Mouse (Mus musculus): ENCODE data around the gene Hspb11. TPM values are rescaled to one million over a fixed set of nuclear protein-coding genes. Genes with fewer than 3 reads are reported as not detected.

Gene Hspb11
- polyA plus RNA-seq, 1 experiment from 2014 or later = 40.2 TPM

DNA sequence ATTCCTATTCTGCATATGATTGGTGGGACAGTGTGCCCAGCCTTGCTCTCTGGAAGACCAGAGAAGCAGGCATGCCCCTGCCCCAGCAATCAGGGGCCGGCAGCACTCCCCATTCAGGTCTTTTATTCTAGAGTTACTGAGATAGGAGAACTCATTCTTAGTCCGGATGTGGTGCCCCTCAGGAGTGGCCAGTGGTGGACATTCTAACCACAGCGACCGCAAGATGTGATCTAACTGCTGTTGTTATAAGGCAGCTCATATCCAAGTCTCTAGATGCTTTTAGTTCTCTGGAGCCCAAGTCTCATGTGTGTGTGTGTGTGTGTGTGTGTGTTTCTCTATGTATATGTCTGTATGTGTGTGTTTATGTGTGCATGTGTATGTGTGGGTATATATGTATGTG lies 47.0 kb downstream of the Hspb11 start:
- Histone ChIP-seq H3K4me2 (no peak overlapping the region), H3K4me3 (no peak overlapping the region), H3K27me3 (no peaks in the 10 kb centered on the region), H3K27ac (no peak overlapping the region), H3K9me3 (no peaks in the 10 kb centered on the region), H3K36me3 (no peaks in the 10 kb centered on the region), H3K4me1 (0 out of 2 replicates have a peak, but pooled peaks cover 4% of the 10 kb centered on the region), H3K9ac (no peak overlapping the region)
- no peak for ATAC-seq (ENCODE audit: insufficient number of reproducible peaks, low FRiP score, low TSS enrichment, low read depth)
- 81% methylated on average over 4 of the region's 4 CpGs for WGBS

DNA sequence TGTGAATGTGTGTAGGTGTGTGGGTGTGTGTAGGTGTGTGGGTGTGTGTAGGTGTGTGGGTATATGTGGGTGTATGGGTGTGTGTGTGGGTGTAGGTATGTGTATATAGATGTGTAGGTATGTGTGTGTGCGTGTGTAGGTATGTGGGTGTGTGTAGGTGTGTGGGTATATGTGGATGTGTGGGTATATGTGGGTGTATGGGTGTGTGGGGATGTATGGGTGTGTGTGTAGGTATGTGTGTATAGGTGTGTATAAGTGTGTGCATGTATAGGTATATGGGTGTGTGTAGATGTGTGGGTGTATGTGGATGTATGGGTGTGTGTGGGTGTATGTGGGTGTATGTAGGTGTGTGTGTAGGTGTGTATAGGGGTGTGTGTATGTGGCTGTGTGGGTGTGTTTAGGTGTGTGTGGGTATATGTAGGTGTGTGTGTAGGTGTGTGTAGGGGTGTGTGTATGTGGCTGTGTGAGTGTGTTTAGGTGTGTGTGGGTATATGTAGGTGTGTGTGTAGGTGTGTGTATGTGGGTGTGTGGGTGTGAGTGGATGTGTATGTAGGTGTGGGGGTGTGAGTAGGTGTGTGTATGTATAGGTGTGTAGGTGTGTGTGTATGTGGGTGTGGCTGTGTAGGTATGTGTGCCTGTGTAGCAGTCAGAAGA lies 47.6 kb downstream of the Hspb11 start:
- WGBS = 94% methylated on average over 1 of the region's 1 CpGs
- ATAC-seq (ENCODE audit: insufficient number of reproducible peaks, low FRiP score, low TSS enrichment, low read depth) = no peak; the same call in 1 of the 2 replicates
- Histone ChIP-seq H3K9me3 (no peaks in the 10 kb centered on the region), H3K36me3 (no peaks in the 10 kb centered on the region), H3K27me3 (no peaks in the 10 kb centered on the region), H3K4me2 (no peak overlapping the region), H3K4me3 (no peak overlapping the region), H3K9ac (no peak overlapping the region), H3K27ac (no peak overlapping the region), H3K4me1 (peaks cover 7% of the 10 kb centered on the region; the same call in 1 of the 2 replicates)

DNA sequence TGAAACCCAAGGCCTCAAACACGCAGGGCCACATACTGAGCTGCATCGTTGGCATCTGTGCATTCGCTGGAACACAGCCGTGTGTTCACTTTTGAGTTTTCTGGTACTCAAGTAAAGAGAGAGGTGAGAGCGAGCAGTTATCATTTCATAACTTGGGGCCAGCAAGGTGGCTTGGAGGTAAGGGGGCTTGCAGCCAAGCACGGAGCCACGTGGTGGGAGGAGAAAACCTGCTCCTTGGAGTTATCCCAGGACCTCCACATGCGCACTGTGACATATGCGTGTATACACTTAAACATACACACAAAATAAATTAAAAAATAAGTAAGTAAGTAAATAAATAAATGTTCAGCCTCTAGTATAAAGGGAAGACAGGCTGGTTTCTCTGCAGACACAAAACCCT lies 48.8 kb downstream of the Hspb11 start:
- Histone ChIP-seq H3K4me3 (no peak overlapping the region), H3K27me3 (no peaks in the 10 kb centered on the region), H3K9ac (no peak overlapping the region), H3K27ac (no peak overlapping the region), H3K36me3 (no peaks in the 10 kb centered on the region), H3K9me3 (no peaks in the 10 kb centered on the region), H3K4me2 (no peak overlapping the region), H3K4me1 (peaks cover 12% of the 10 kb centered on the region)
- ATAC-seq (ENCODE audit: insufficient number of reproducible peaks, low FRiP score, low TSS enrichment, low read depth) = no peak
- WGBS = 84% methylated on average over 9 of the region's 9 CpGs

DNA sequence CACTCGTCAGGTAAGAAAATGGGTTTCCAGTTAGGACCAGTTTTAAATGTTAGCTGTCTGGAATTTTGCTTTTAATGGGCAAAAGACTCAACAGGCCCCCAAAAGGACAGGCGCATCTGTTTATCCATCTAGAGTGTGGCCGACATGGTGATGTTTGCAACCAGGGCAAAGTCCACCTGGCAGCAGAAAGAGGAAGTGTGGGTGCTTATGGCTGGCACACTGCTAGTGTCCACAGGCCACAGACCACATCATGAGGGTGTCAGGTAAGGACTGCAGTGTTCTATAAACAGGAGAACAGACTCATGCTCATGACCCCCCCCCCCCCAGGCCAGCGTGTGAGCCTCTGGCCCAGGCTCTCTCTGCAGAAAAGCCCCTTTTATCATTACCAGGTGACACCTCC lies 49.4 kb downstream of the Hspb11 start:
- no peak for ATAC-seq (ENCODE audit: insufficient number of reproducible peaks, low FRiP score, low TSS enrichment, low read depth)
- 71% methylated on average over 4 of the region's 4 CpGs for WGBS
- Histone ChIP-seq H3K27me3 (no peaks in the 10 kb centered on the region), H3K4me2 (no peak overlapping the region), H3K9me3 (no peaks in the 10 kb centered on the region), H3K9ac (no peak overlapping the region), H3K27ac (no peak overlapping the region), H3K4me3 (no peak overlapping the region), H3K4me1 (peaks cover 12% of the 10 kb centered on the region), H3K36me3 (no peaks in the 10 kb centered on the region)

DNA sequence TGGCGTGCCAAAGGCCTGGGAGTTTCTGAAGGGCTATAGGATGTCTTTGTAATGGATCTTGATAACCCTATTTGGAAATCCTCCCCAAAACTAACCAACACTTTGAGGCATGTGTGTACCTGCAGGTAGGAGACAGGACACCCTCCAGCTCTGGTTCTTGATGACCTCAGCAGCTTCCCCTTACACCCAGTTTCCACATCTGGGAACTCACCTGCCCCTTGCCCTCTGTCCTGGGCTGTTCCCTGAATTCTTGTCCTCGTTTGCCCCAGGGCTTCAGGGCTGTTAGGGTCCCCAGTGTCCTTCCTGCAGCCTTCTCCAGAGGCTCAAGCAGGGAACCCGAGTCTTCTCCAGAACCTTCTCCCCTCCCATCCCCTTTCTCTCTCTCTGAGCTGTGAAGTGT lies 50.1 kb downstream of the Hspb11 start:
- Histone ChIP-seq H3K4me3 (no peak overlapping the region), H3K36me3 (no peaks in the 10 kb centered on the region), H3K4me2 (no peak overlapping the region), H3K9ac (no peak overlapping the region), H3K27me3 (no peaks in the 10 kb centered on the region), H3K9me3 (no peaks in the 10 kb centered on the region), H3K4me1 (peaks cover 12% of the 10 kb centered on the region), H3K27ac (no peak overlapping the region)
- WGBS = 48% methylated on average over 3 of the region's 3 CpGs
- ATAC-seq (ENCODE audit: insufficient number of reproducible peaks, low FRiP score, low TSS enrichment, low read depth) = no peak

DNA sequence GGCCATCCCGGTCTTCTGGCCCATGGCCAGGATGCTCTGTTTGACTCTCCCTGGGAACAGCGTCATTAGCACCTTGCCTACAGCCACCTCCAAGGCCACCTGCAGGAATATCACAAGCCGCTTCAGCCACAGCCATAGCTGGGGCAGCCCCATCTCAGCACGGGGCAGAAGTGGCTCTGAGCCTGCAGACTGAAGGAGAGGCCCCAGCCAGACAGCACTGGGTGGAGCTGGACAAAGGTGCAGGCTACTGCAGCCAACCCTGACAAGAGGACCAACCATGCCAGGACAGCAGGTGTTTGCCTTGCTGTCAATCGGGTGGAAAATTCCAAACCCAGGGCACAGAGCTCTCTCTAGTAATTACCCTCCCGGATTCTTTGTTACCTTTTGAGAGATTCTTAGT lies 53.6 kb downstream of the Hspb11 start, which contains the start of gene Dio1:
Gene Dio1 (minus strand): TSS at position 204 of the 400 bp plus-strand sequence.
- Histone ChIP-seq H3K36me3 (no peaks in the 10 kb centered on the region), H3K27me3 (no peaks in the 10 kb centered on the region), H3K9ac (no peak within 1 kb of the TSS), H3K4me2 (no peak within 1 kb of the TSS), H3K9me3 (no peaks in the 10 kb centered on the region), H3K27ac (no peak within 1 kb of the TSS), H3K4me3 (no peak within 1 kb of the TSS), H3K4me1 (peaks cover 8% of the 10 kb centered on the region)
- ATAC-seq (ENCODE audit: insufficient number of reproducible peaks, low FRiP score, low TSS enrichment, low read depth) = no peak
- 40% methylated on average over 6 of the region's 6 CpGs for WGBS

DNA sequence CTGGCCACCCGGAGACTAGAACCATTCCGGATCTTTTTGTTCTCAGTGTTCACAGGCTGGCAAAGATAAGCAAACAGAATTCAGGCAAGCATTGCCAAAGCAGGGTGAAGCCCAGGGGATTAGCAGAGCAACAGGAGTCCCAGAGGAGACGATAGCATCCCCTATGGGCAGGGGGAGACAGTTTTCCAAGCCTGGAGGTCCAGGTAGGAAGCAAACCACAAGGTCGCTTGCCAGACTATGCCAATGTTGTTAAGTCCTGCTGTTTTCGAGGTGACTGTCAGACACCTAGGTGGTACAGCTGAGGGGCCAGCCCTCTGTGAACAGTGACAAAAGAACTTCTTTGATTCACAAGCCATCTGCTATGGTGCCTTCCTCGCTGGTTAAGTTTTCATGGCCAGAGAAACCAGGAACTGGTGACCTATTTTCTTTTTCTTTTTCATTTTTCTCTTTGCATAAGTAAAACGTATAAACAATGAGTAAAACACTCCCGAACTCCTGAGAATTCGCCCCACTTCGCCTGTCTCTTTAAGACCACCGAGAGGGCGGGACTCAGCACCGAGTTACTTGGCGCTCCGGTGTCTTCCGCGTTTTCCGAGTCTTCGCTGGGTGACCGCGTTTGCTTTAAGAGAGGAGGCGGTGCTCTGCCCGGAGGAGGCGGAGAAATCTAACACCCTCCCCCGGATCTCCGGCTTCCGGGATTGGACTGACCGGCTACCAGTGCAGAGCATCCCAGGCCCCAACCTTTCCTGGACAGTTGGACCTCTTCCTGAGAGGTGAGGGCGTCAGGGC lies 60.5 kb downstream of the Hspb11 start, which contains the start of gene Yipf1:
Gene Yipf1 (plus strand): TSS at position 674 of the 789 bp plus-strand sequence.
- Histone ChIP-seq H3K36me3 (peaks cover 23% of the 10 kb centered on the region), H3K27ac (peak within 1 kb of the TSS; percentile 59), H3K4me3 (peak within 1 kb of the TSS; percentile 73), H3K4me2 (peak within 1 kb of the TSS; percentile 79), H3K4me1 (peaks cover 16% of the 10 kb centered on the region), H3K9ac (peak within 1 kb of the TSS; percentile 46), H3K9me3 (no peaks in the 10 kb centered on the region), H3K27me3 (no peaks in the 10 kb centered on the region)
- 1% methylated on average over 29 of the region's 29 CpGs for WGBS
- ATAC-seq (ENCODE audit: insufficient number of reproducible peaks, low FRiP score, low TSS enrichment, low read depth) = peak; percentile 85

DNA sequence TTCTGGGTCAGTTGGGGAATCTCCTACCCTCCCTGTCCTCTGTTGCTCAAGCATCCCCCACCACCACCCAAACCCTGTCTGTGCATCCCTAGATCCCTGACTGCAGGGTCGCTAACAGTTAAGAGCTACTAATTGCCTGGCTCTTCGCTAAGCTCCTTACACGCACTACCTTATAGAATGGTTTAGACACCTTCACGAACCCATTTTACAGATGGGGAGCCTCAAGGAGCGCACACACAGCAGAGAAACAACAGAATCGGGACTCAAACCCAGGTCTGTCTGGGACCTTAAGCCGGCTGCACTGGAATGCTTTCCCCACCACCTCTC lies 61.0 kb downstream of the Hspb11 start:
- WGBS = 5% methylated on average over 7 of the region's 7 CpGs
- H3K36me3 ChIP-seq = peaks cover 29% of the 10 kb centered on the region
- ATAC-seq (ENCODE audit: insufficient number of reproducible peaks, low FRiP score, low TSS enrichment, low read depth) = no peak

DNA sequence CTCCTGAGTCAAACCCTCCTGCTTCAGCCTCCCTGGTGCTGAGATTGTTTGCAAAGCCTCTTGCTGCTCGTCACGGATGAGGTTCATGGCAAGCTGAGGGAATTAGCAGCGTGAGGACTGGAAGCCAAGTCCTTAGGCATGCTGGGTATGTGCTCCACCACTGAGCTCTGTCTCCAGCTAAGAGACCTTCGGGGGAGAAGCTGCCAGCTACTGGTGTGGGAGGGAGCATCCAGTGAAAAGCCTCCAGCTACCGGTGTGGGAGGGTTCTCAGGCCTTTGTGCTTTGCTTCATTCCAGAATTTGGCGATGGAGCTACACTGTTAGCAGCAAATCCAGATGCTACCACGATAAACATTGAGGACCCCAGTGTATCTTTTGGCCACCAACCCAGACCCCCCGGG lies 65.3 kb downstream of the Hspb11 start:
- H3K4me2 ChIP-seq = no peak overlapping the region
- H3K4me3 ChIP-seq = no peak overlapping the region
- H3K4me1 ChIP-seq = peaks cover 14% of the 10 kb centered on the region
- WGBS = 74% methylated on average over 8 of the region's 8 CpGs
- H3K9ac ChIP-seq = no peak overlapping the region
- peaks cover 68% of the 10 kb centered on the region for H3K36me3 ChIP-seq
- no peak overlapping the region for H3K27ac ChIP-seq
- no peaks in the 10 kb centered on the region for H3K27me3 ChIP-seq
- no peaks in the 10 kb centered on the region for H3K9me3 ChIP-seq
- ATAC-seq (ENCODE audit: insufficient number of reproducible peaks, low FRiP score, low TSS enrichment, low read depth) = no peak

More for the DNA sequence above, 61.0 kb downstream of the Hspb11 start:
- Histone ChIP-seq H3K27ac (no peak overlapping the region), H3K4me3 (peak overlapping the region; percentile 73), H3K4me2 (peak overlapping the region; percentile 79), H3K9ac (peak overlapping the region; percentile 46), H3K4me1 (peaks cover 16% of the 10 kb centered on the region), H3K27me3 (no peaks in the 10 kb centered on the region), H3K9me3 (no peaks in the 10 kb centered on the region)

DNA sequence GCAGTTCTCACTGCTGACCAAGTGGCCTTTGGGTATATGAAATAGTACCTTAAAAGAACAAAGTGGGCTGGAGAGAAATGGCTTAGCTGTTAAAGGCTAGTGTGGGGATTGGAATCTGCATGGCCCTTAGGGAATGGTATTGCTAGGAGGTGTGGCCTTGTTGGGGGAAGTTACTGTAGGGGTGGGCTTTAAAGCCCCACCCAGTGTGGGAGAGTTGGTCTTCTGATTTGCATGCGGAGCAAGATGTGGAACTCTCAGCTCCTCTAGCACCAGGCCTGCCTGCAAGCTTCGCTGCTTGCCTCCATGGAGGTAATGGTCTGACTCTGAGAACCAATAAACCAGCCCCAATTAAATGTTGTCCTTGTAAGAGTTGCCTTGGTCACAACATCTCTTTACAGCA lies 67.6 kb downstream of the Hspb11 start:
- 57% methylated on average over 2 of the region's 2 CpGs for WGBS

DNA sequence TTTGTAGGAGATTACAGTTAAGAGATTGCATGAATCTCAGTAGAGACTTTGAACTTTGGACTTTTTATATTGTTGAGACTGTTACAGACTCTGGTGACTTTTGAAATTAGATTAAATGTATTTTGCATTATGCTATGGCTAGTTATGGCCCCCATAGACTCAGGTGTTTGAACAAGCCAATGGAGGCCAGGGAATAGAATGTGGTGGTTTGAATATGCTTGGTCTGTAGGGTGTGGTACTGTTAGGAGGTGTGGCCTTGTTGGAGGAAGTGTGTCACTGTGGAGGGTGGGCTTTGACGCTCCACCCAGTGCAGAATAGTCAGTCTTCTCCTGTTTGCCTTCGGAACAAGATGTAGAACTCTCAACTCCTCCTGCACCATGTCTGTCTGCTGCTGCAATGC lies 69.7 kb downstream of the Hspb11 start:
- WGBS = 92% methylated on average over 2 of the region's 2 CpGs
- H3K36me3 ChIP-seq = peaks cover 73% of the 10 kb centered on the region
- no peaks in the 10 kb centered on the region for H3K27me3 ChIP-seq
- no peak overlapping the region for H3K27ac ChIP-seq
- no peak overlapping the region for H3K4me2 ChIP-seq
- no peak overlapping the region for H3K4me3 ChIP-seq
- no peak for ATAC-seq (ENCODE audit: insufficient number of reproducible peaks, low FRiP score, low TSS enrichment, low read depth)
- H3K4me1 ChIP-seq = no peaks in the 10 kb centered on the region
- H3K9ac ChIP-seq = no peak overlapping the region
- H3K9me3 ChIP-seq = no peaks in the 10 kb centered on the region

More for the DNA sequence above, 67.6 kb downstream of the Hspb11 start:
- H3K9me3 ChIP-seq = no peaks in the 10 kb centered on the region
- peaks cover 81% of the 10 kb centered on the region for H3K36me3 ChIP-seq
- no peak for ATAC-seq (ENCODE audit: insufficient number of reproducible peaks, low FRiP score, low TSS enrichment, low read depth)
- no peaks in the 10 kb centered on the region for H3K4me1 ChIP-seq
- no peak overlapping the region for H3K9ac ChIP-seq
- H3K4me3 ChIP-seq = no peak overlapping the region
- H3K27ac ChIP-seq = no peak overlapping the region
- no peak overlapping the region for H3K4me2 ChIP-seq
- H3K27me3 ChIP-seq = no peaks in the 10 kb centered on the region

DNA sequence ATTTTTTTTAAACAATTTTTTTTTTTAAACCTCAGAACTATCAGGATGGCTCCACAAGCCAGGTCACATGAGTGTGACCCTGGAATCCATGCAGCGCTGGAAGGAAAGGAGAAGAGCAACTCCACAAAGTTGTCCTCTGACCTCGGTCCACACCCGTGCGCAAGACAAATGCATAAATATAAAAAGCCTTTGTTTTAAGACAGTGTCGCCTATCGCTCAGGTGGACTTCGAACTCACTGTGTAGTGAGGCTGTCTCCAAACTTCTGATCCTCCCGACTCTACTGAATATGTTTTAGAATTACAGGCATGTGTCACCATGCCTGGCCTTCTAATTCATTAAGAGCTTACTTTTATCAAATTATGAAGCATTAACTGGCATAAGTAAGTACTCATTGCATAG lies 75.1 kb downstream of the Hspb11 start:
- ATAC-seq (ENCODE audit: insufficient number of reproducible peaks, low FRiP score, low TSS enrichment, low read depth) = no peak
- 94% methylated on average over 8 of the region's 8 CpGs for WGBS

More for the DNA sequence above, 75.1 kb downstream of the Hspb11 start:
- no peak overlapping the region for H3K4me2 ChIP-seq
- H3K4me3 ChIP-seq = no peak overlapping the region
- H3K9ac ChIP-seq = no peak overlapping the region
- no peak overlapping the region for H3K27ac ChIP-seq
- peaks cover 35% of the 10 kb centered on the region for H3K36me3 ChIP-seq
- H3K27me3 ChIP-seq = no peaks in the 10 kb centered on the region
- no peaks in the 10 kb centered on the region for H3K9me3 ChIP-seq
- H3K4me1 ChIP-seq = no peaks in the 10 kb centered on the region

Data from limb, embryonic 15.5 days (tissue).